Mouse (Mus musculus): ENCODE results near the gene H2afv. TPM values are rescaled to one million over a fixed set of nuclear protein-coding genes. Genes with fewer than 3 reads are reported as not detected.
A peak's percentile ranks its signal among the peaks of the same experiment; 100 is the strongest.

The H2afv gene
- polyA plus RNA-seq (2014; fragmentation: Nextera tagmentation; extraction: Ambion mirVana) = 966 and 1,015 TPM in 2 replicates

DNA sequence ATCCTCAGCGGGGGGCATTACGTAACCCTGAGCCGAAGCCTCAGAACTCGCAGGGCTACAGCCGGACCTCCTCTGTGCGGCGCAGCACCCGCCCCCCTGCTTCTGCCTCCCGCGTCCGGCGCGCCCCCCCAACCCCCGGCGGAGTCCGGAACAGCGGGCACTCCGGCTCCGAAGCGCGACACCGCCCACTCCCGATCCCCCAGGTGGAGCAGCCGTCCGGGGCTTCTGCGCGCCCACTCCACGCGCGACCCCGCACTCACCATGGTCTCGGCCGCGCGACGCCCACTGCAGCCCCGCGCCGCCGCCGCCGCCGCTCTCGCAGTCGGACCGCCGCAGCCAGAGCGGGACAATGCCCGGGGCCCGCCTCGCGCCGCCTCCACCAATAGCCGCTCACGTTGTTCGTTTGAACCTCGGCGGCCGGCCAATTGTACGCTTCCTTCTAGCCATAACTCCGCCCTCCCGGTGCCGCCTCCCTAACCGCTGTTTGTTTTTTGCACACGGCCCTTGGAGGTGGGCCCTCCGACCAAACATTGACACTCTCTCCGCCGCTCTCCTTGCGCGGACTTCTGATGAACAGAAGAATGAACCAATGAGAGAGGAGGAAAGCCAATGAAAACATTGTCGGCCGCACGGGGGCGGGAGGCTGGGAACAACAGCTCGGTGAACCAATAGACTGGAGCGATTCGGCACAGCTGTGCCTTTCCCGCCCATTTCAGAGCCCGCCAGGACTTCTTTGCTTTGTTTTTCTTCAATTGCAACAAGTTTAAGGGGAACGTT is at the start of gene H2afv:
TSS of gene H2afv (minus strand) at position 367 of the 777 bp plus-strand sequence.
- peak within 1 kb of the TSS; percentile 92 for H3K27ac ChIP-seq (ENCODE audit: low read depth, low read length)
- DNase-seq (ENCODE audit: low spot score, missing footprints) (peak; percentile 99), ATAC-seq (ENCODE audit: low FRiP score) (peak; percentile 99)
- no peaks in the 10 kb centered on the region for H3K36me3 ChIP-seq (ENCODE audit: control insufficient read depth, insufficient read depth, low read length)
- no peaks in the 10 kb centered on the region for H3K9me3 ChIP-seq (ENCODE audit: control insufficient read depth, low read length)
- peak within 1 kb of the TSS; percentile 91 for H3K9ac ChIP-seq (ENCODE audit: low read length)
- no peaks in the 10 kb centered on the region for H3K27me3 ChIP-seq (ENCODE audit: control insufficient read depth, insufficient read depth, low read length)
- peak within 1 kb of the TSS; percentile 73 for H3K4me2 ChIP-seq
- WGBS = under 1% methylated on average over 80 of the region's 80 CpGs
- peaks cover 10% of the 10 kb centered on the region for H3K4me1 ChIP-seq (ENCODE audit: control insufficient read depth, insufficient read depth, low read length)
- H3K4me3 ChIP-seq (ENCODE audit: low read depth, low read length) = peak within 1 kb of the TSS; percentile 77

DNA sequence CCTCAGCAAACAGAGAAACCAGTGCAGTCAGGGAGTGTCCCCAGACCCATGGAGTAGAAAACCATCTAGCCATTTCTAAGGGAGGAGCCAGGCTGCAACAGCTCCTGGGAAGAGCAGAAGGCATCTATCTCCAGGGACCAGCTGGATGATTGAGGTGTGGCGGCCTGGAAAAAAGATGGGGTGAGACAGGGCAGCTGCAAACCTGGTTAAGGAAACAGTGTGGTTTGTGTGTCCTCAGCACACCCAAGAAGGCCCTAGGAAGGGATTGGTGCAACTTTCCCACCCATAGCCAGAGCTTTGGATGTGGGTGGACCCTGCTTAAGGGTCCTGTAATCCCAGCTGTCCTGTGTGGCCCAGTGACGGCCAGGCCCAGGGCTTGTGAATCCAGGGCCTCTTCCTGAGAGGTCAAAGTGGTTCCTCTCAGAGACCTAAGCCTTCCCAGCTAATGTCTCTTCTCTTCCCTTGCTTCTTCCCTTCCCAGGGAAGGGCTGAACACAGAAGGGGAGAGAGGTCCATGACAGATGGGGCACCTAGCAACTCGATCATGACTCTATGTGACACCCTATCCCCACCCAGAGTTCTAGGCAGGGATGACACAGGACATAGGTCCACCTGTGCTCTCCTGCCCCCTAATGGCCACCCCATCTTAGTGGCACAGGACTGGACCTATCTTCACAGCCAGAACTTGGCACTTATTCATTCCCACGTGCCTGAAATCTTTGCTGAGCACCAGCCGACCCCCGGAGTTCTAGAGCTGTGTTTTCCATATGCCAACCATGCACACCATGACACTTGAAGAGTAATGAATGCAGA is 45.7 kb upstream of the H2afv start:
- 66% methylated on average over 6 of the region's 6 CpGs for WGBS
- ATAC-seq (ENCODE audit: low FRiP score) (no peak), DNase-seq (ENCODE audit: low spot score, missing footprints) (peak; percentile 79)
- no peaks in the 10 kb centered on the region for H3K36me3 ChIP-seq (ENCODE audit: control insufficient read depth, insufficient read depth, low read length)
- H3K27ac ChIP-seq (ENCODE audit: low read depth, low read length) = no peak overlapping the region
- no peak overlapping the region for H3K4me2 ChIP-seq
- H3K4me1 ChIP-seq (ENCODE audit: control insufficient read depth, insufficient read depth, low read length) = no peaks in the 10 kb centered on the region; the same call in 1 of the 2 replicates
- H3K4me3 ChIP-seq (ENCODE audit: low read depth, low read length) = no peak overlapping the region
- H3K27me3 ChIP-seq (ENCODE audit: control insufficient read depth, insufficient read depth, low read length) = no peaks in the 10 kb centered on the region
- no peaks in the 10 kb centered on the region for H3K9me3 ChIP-seq (ENCODE audit: control insufficient read depth, low read length)
- no peak overlapping the region for H3K9ac ChIP-seq (ENCODE audit: low read length)

DNA sequence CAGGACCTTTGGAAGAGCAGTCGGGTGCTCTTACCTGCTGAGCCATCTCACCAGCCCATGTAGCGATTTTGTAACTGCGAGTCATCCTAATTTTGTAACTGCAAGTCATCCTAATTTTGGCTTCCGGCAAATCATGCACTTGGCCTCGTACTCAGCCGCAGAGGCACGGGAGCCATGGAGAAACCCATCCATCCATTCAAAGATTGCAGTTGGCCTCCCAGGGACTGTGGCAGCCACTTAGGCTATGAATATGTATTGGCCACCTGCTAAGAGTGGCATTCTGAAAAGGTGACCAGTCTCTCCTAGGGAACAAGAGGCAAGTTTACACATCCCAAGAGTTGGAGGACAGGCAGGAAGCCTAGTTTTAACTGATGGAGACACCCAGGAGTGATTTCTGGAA is 45.0 kb upstream of the H2afv start:
- Histone ChIP-seq H3K9me3 (ENCODE audit: control insufficient read depth, low read length) (no peaks in the 10 kb centered on the region), H3K36me3 (ENCODE audit: control insufficient read depth, insufficient read depth, low read length) (no peaks in the 10 kb centered on the region), H3K9ac (ENCODE audit: low read length) (no peak overlapping the region), H3K4me2 (no peak overlapping the region), H3K4me1 (ENCODE audit: control insufficient read depth, insufficient read depth, low read length) (no peaks in the 10 kb centered on the region; the same call in 1 of the 2 replicates), H3K4me3 (ENCODE audit: low read depth, low read length) (no peak overlapping the region), H3K27me3 (ENCODE audit: control insufficient read depth, insufficient read depth, low read length) (no peaks in the 10 kb centered on the region), H3K27ac (ENCODE audit: low read depth, low read length) (no peak overlapping the region)
- ATAC-seq (ENCODE audit: low FRiP score) (no peak), DNase-seq (ENCODE audit: low spot score, missing footprints) (peak; percentile 64)
- WGBS = 83% methylated on average over 7 of the region's 7 CpGs

DNA sequence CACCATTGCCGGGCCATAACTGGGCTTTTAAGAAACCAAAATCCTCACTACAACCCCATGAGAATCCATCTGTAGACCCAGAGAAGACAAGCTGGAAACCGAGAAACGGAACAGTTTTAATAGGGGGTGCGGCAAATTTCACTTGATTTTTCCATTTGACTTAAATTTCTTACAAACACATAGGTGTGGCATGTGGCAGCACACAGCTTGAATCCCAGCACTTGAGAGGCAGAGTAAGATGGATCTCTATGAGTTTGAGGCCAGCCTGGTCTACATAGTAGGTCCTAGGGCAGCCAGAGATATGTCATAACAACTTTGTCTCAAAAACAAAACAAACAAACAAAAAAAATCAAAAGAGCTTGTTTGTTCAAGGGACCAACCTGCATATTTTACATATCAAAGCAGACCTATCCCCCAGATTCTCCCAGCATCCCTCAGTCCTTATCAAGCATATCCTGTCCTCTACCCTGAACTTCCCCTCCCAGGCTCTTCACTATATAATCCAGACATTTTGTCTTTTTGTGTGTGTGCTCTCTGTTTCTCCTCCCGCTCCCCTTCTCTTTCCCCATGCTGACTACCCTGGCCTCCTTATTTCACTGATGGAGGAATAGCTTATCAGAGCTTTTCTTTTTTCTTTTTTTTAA is 43.9 kb upstream of the H2afv start:
- Histone ChIP-seq H3K4me1 (ENCODE audit: control insufficient read depth, insufficient read depth, low read length) (no peaks in the 10 kb centered on the region; the same call in 1 of the 2 replicates), H3K36me3 (ENCODE audit: control insufficient read depth, insufficient read depth, low read length) (no peaks in the 10 kb centered on the region), H3K27ac (ENCODE audit: low read depth, low read length) (no peak overlapping the region), H3K9ac (ENCODE audit: low read length) (no peak overlapping the region), H3K4me3 (ENCODE audit: low read depth, low read length) (no peak overlapping the region), H3K27me3 (ENCODE audit: control insufficient read depth, insufficient read depth, low read length) (no peaks in the 10 kb centered on the region), H3K4me2 (no peak overlapping the region), H3K9me3 (ENCODE audit: control insufficient read depth, low read length) (no peaks in the 10 kb centered on the region)
- WGBS = 96% methylated on average over 5 of the region's 5 CpGs
- ATAC-seq (ENCODE audit: low FRiP score) = no peak
- DNase-seq (ENCODE audit: low spot score, missing footprints) = peak; percentile 61

DNA sequence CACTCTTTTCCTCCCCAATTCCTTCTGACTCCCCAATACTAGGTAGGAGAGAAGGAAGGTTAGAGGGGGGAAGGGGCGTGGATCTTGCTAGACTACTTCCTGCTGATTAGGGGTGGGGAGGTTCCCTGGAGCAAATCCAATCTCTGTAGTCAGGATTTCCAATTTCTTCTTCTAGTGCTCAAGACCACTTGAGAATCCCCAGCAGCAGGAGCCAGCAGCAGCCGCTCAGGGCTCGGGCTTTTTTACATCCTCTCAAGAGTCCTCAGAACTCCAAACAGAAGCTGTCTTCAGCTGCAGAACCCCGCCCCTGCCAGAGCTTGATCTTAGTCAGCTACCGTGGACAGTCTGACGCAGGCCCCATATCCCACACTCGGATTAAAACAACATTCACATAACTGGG is 43.3 kb upstream of the H2afv start:
- 48% methylated on average over 7 of the region's 7 CpGs for WGBS

DNA sequence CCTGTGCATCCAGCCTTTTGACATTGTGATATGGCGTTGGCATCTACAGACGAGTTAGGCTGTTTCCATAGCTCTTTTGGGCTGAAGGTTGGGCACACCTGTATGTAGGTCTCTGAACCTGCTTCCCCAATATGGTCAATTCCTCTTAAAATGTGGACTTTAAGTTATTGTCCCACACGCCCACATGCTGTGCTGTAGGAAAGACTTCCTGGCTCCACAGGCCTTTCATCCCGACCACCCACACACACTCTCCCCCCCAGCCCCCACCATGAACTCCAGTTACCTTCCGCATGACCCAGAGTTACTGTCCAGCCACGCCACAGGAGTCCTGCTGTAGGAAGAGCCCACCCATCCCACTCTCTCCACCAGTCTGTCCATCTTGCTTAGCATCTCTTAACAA is 42.7 kb upstream of the H2afv start:
- Histone ChIP-seq H3K36me3 (ENCODE audit: control insufficient read depth, insufficient read depth, low read length) (no peaks in the 10 kb centered on the region), H3K27ac (ENCODE audit: low read depth, low read length) (no peak overlapping the region), H3K4me2 (no peak overlapping the region), H3K9me3 (ENCODE audit: control insufficient read depth, low read length) (no peaks in the 10 kb centered on the region), H3K4me3 (ENCODE audit: low read depth, low read length) (no peak overlapping the region), H3K27me3 (ENCODE audit: control insufficient read depth, insufficient read depth, low read length) (no peaks in the 10 kb centered on the region), H3K4me1 (ENCODE audit: control insufficient read depth, insufficient read depth, low read length) (no peaks in the 10 kb centered on the region; the same call in 1 of the 2 replicates), H3K9ac (ENCODE audit: low read length) (no peak overlapping the region)
- whole genome bisulfite sequencing = 63% methylated on average over 6 of the region's 6 CpGs
- DNase-seq (ENCODE audit: low spot score, missing footprints) (no peak), ATAC-seq (ENCODE audit: low FRiP score) (no peak)

More for the DNA sequence above, 43.3 kb upstream of the H2afv start:
- Histone ChIP-seq H3K9ac (ENCODE audit: low read length) (no peak overlapping the region), H3K27me3 (ENCODE audit: control insufficient read depth, insufficient read depth, low read length) (no peaks in the 10 kb centered on the region), H3K36me3 (ENCODE audit: control insufficient read depth, insufficient read depth, low read length) (no peaks in the 10 kb centered on the region), H3K9me3 (ENCODE audit: control insufficient read depth, low read length) (no peaks in the 10 kb centered on the region), H3K4me2 (no peak overlapping the region), H3K4me3 (ENCODE audit: low read depth, low read length) (no peak overlapping the region), H3K27ac (ENCODE audit: low read depth, low read length) (no peak overlapping the region), H3K4me1 (ENCODE audit: control insufficient read depth, insufficient read depth, low read length) (no peaks in the 10 kb centered on the region; the same call in 1 of the 2 replicates)
- no peak for ATAC-seq (ENCODE audit: low FRiP score)
- peak; percentile 66 for DNase-seq (ENCODE audit: low spot score, missing footprints)

DNA sequence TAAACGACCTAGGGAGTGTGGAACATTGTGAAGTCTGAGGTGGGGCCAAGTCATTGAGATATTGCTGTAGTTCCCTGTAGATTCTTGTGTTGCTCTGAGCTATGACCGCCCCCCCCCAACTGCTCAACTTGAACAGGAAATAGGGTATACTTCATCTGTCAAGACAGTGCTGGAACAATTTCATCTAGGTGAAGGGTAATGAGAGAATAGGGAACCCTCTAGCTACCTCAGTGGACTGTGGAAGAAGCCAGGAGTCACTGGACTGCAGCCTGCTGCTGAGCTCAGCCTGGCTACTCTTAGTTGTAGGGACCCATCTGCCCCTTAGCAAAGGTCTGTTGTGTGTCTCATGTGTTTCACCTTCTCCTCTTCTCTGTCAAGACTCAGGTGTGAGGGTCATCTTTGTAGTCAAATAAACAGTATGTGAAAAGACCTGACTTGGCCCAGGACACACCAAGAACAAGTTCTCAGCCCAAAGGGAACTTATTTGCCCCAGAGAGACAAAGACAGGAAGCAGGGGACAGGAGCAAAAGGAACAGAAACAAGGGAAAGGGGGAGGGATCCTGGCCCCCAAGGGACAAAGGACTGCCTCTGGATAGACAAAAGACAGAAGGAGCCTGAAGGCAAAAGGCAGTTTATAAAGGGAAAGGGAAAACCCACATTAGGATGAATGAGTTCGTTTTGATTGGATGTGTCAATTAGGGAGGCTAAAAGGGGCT is 40.2 kb upstream of the H2afv start:
- H3K9ac ChIP-seq (ENCODE audit: low read length) = no peak overlapping the region
- ATAC-seq (ENCODE audit: low FRiP score) (no peak), DNase-seq (ENCODE audit: low spot score, missing footprints) (peak; percentile 12)
- H3K27me3 ChIP-seq (ENCODE audit: control insufficient read depth, insufficient read depth, low read length) = no peaks in the 10 kb centered on the region
- no peak overlapping the region for H3K4me2 ChIP-seq
- H3K27ac ChIP-seq (ENCODE audit: low read depth, low read length) = no peak overlapping the region
- no peaks in the 10 kb centered on the region for H3K36me3 ChIP-seq (ENCODE audit: control insufficient read depth, insufficient read depth, low read length)
- no peaks in the 10 kb centered on the region; the same call in 1 of the 2 replicates for H3K4me1 ChIP-seq (ENCODE audit: control insufficient read depth, insufficient read depth, low read length)
- WGBS = 65% methylated on average over 3 of the region's 3 CpGs
- H3K9me3 ChIP-seq (ENCODE audit: control insufficient read depth, low read length) = no peaks in the 10 kb centered on the region
- H3K4me3 ChIP-seq (ENCODE audit: low read depth, low read length) = no peak overlapping the region

DNA sequence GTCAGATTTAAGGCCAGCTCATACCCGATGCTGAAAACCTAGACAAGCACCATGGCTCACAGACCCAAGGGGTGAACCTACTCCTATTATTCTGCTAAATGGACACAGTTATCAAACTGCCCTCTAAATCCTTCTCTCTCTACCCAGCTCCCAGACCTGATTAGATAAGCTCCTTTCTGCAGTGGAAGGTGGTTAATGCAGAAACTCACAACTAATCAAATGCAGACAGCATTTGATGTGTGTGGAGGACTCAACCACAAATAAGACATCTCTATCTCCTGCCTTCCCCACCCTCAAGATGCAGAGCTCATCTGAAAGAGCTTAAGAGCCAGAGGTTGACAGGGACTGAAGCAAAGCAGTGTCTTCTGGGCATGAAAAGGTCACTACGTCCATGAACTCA is 38.9 kb upstream of the H2afv start:
- ATAC-seq (ENCODE audit: low FRiP score) = no peak
- no peak overlapping the region for H3K4me3 ChIP-seq (ENCODE audit: low read depth, low read length)
- no peak overlapping the region for H3K27ac ChIP-seq (ENCODE audit: low read depth, low read length)
- H3K9ac ChIP-seq (ENCODE audit: low read length) = no peak overlapping the region
- H3K27me3 ChIP-seq (ENCODE audit: control insufficient read depth, insufficient read depth, low read length) = no peaks in the 10 kb centered on the region
- H3K4me2 ChIP-seq = no peak overlapping the region
- H3K4me1 ChIP-seq (ENCODE audit: control insufficient read depth, insufficient read depth, low read length) = no peaks in the 10 kb centered on the region
- no peaks in the 10 kb centered on the region for H3K36me3 ChIP-seq (ENCODE audit: control insufficient read depth, insufficient read depth, low read length)
- no peak for DNase-seq (ENCODE audit: low spot score, missing footprints)
- 86% methylated on average over 2 of the region's 2 CpGs for WGBS
- H3K9me3 ChIP-seq (ENCODE audit: control insufficient read depth, low read length) = no peaks in the 10 kb centered on the region

Data from midbrain, embryonic 11.5 days (tissue).